Mouse (Mus musculus): Measurements from ENCODE around the gene Cmklr1. TPM values are rescaled to one million over a fixed set of nuclear protein-coding genes. Genes with fewer than 3 reads are reported as not detected.

Gene Cmklr1
- total RNA-seq, 2 experiments from 2014 or later, result 23.8 to 25.0 TPM

Other genes starting within 250 kb of the Cmklr1 start
- under 1 TPM; 0.36 to 0.49 TPM for gene Wscd2, start 160.1 kb downstream of the Cmklr1 start, total RNA-seq (2021)
- not detected for gene 1700069L16Rik, start 74.3 kb upstream of the Cmklr1 start, total RNA-seq (2021)
- gene Ficd, start 85.4 kb upstream of the Cmklr1 start, total RNA-seq (2021), result 1 to 10 TPM; 4.7 to 5.7 TPM
- 10 to 100 TPM; 15.6 to 16.9 TPM for gene Sart3, start 122.1 kb upstream of the Cmklr1 start, total RNA-seq (2021)
- gene Iscu, start 122.3 kb upstream of the Cmklr1 start, total RNA-seq (2021), result 100 to 1,000 TPM; 140 to 145 TPM
- 10 to 100 TPM; 10.5 to 12.5 TPM for gene Tmem119, start 150.1 kb upstream of the Cmklr1 start, total RNA-seq (2021)
- gene Selplg, start 182.2 kb upstream of the Cmklr1 start, total RNA-seq (2021), result 1 to 10 TPM; 2.3 to 6.4 TPM